Mouse (Mus musculus) R1 (cell line): ENCODE measurements at regions not wholly inside any gene's neighbourhood (a gene's known extent, or its start where the extent isn't known, plus 50 kb on each side); places are given as distances from the start of the nearest gene placed in this dataset.

Experiments
- DNase-seq: peaks from one replicate; pipeline ENCODE4 v3.0.0-alpha.2; 2018; ENCODE audit warnings: low read depth, low spot score

DNA sequence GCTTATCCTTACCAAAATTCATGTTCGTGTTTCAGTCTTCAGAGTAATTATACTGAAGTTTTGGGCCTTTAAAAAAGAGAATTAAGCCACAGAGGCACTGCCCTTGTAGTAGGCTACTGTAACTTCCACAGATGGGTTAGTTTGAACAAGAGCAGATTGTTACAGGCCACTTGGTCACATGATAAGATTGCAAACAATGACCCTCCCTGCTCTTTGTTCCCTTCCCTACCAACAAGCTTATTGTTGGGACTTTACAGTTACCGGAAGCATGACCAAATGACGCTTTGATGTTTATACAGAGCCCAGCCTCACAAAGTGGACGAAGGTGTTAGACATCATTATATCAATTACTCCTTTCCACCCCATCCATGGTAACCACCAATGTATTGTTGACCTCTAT lies 63.9 kb upstream of the Galnt18 start:
- no peak for DNase-seq

DNA sequence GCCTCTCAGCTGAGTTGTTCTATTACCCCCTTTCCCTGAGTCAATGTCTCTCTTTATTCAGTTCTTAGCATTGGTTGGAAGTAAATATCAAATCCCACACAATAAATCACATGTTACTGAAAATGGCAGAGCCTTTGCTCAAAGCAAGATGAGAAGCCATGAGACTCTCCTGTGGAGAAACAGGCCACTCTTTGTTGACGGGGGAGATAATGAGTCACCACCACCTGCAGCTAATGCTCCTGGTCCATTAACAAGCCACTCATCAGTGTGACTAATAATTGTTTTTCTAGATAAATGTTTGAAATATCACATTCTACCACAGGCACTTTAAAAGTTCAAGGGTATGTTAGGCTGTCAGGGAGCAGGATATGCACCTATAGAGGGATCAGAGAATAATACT lies 61.0 kb upstream of the Galnt18 start:
- DNase-seq: no peak

DNA sequence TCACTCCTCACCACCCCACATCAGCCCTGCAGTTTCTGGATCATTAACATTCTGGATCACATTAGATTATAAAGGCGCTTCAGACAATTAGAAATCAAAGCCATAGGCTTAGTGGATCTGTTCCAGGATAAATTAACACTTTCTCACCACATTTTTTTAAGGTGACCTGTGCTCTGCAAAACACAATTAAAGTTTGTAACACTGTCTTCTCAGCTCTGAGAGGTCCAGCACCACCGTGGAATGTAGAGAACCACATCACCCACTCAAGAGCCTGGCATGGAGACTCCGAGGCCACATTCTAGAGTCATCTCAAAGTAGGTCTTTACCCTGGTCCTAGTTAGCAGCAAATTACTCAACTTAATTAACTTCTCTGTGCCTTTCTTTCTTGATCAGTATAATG lies 58.4 kb upstream of the Galnt18 start:
- no peak for DNase-seq

DNA sequence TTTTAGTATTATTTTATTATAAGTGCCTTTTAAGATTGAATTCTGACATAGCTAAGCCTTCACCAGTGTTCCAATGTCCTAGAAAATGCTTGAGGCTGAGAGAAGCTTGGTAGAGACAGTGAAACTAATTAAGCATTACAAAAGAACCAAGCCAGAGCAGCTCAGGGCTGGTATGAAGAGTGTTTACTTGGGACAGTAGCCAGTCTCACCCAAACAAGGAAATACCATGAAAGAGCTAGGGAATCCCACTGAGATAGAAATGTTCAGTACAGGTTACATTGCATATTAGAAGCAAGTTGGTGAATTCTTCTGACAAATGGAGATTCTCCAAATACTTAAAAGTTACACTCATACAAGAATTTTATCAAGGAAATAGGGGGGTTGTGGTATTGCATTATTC lies 54.6 kb upstream of the Galnt18 start:
- DNase-seq: peak; percentile 52

DNA sequence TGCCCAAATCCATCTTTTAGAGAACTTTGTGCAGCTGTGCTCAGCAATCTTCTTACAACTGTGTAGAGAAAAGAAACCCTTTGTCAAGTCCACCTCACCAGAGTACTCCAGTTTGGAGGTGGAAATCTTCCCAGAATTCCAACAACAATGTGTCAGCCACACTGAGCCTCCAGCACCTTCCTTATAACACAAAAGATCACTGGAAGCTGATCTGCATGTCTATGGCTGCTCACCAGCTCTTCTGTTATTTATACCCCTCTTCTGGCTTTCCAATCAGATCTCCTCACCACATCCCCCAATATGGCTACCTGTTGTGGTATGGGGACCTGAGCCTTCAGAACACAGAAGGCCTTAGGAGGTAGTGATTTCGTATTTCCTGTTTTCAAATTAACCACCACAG lies 50.2 kb upstream of the Galnt18 start:
- peak; percentile 74 for DNase-seq
